Mouse (Mus musculus): ENCODE data around the gene Tspan32. TPM values are rescaled to one million over a fixed set of nuclear protein-coding genes. Genes with fewer than 3 reads are reported as not detected.

The Tspan32 gene
- polyA plus RNA-seq, 1 experiment from 2014 or later = 19.5 TPM

DNA sequence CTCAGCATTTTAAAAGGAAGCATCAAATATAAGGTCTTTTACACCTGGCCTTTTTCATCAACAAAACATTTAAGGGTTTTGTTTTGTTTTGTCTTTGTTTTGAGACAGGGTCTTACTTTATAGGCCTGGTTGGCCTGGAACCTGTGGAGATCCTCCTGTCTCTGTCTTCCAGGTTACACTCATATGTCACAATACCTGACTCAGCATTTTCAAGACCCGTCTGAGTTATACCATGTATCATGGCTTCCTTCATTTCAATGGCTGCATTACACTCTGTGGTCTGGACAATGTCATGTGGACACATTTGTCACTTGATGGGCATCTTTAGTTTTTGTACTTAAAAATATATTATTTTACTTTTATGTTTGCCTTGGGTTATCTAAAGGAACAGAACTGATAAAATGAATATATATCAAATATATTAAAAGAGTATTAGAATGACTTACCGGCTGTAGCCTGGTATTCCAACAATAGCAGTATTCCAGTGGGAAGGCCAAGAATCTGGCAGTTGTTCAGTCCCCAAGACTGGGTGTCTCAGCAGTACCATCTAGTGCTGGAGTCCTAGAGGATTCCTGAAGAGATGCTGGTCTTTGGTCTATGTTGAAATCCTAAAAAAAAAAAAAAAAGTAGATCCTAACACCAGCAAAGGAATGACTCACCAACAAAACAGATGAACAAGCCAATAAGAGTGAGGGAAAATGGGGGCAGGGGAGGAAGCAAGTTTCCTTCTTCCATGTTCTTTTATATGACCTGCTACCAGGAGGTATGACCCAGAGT is 39.4 kb downstream of the Tspan32 start:
- no peak for ATAC-seq (replicated peaks; ENCODE audit: insufficient number of reproducible peaks, low FRiP score, low TSS enrichment)
- WGBS (ENCODE audit: insufficient replicate concordance) = 84% methylated on average over 2 of the region's 2 CpGs
- no peak overlapping the region for H3K4me3 ChIP-seq (ENCODE audit: low read depth, low read length)

GRCm38 (mm10) chr7:143044826-143045206 is 40.0 kb downstream of the Tspan32 start:
- H3K9me3 ChIP-seq (replicated peaks; ENCODE audit: control insufficient read depth, low read length) = 0 out of 2 replicates have a peak, but pooled peaks cover 2% of the 10 kb centered on the region
- no peaks in the 10 kb centered on the region for H3K36me3 ChIP-seq (ENCODE audit: control insufficient read depth, insufficient read depth, low read length)
- no peak overlapping the region for H3K4me2 ChIP-seq
- peaks cover 17% of the 10 kb centered on the region for H3K4me1 ChIP-seq (ENCODE audit: control insufficient read depth, insufficient read depth, low read length)
- H3K9ac ChIP-seq (ENCODE audit: low read depth, low read length) = no peak overlapping the region
- ATAC-seq (replicated peaks; ENCODE audit: insufficient number of reproducible peaks, low FRiP score, low TSS enrichment) = no peak
- H3K4me3 ChIP-seq (ENCODE audit: low read depth, low read length) = no peak overlapping the region
- no peaks in the 10 kb centered on the region for H3K27me3 ChIP-seq (ENCODE audit: control insufficient read depth, insufficient read depth, low read length)
- no peak overlapping the region for H3K27ac ChIP-seq (ENCODE audit: low read depth, low read length)

More for the DNA sequence above, 39.4 kb downstream of the Tspan32 start:
- Histone ChIP-seq H3K36me3 (ENCODE audit: control insufficient read depth, insufficient read depth, low read length) (no peaks in the 10 kb centered on the region), H3K9me3 (replicated peaks; ENCODE audit: control insufficient read depth, low read length) (0 out of 2 replicates have a peak, but pooled peaks cover 2% of the 10 kb centered on the region), H3K27me3 (ENCODE audit: control insufficient read depth, insufficient read depth, low read length) (no peaks in the 10 kb centered on the region), H3K9ac (ENCODE audit: low read depth, low read length) (no peak overlapping the region), H3K27ac (ENCODE audit: low read depth, low read length) (no peak overlapping the region), H3K4me2 (no peak overlapping the region), H3K4me1 (ENCODE audit: control insufficient read depth, insufficient read depth, low read length) (peaks cover 15% of the 10 kb centered on the region)

GRCm38 (mm10) chr7:143046358-143046757 is 41.5 kb downstream of the Tspan32 start:
- H3K27ac ChIP-seq (ENCODE audit: low read depth, low read length) = no peak overlapping the region
- H3K9ac ChIP-seq (ENCODE audit: low read depth, low read length) = no peak overlapping the region
- ATAC-seq (replicated peaks; ENCODE audit: insufficient number of reproducible peaks, low FRiP score, low TSS enrichment) = no peak
- no peak overlapping the region for H3K4me2 ChIP-seq
- H3K9me3 ChIP-seq (replicated peaks; ENCODE audit: control insufficient read depth, low read length) = 0 out of 2 replicates have a peak, but pooled peaks cover 2% of the 10 kb centered on the region
- 61% methylated on average over 7 of the region's 7 CpGs for WGBS (ENCODE audit: insufficient replicate concordance)
- no peaks in the 10 kb centered on the region for H3K27me3 ChIP-seq (ENCODE audit: control insufficient read depth, insufficient read depth, low read length)
- no peak overlapping the region for H3K4me3 ChIP-seq (ENCODE audit: low read depth, low read length)
- peaks cover 19% of the 10 kb centered on the region for H3K4me1 ChIP-seq (ENCODE audit: control insufficient read depth, insufficient read depth, low read length)
- H3K36me3 ChIP-seq (ENCODE audit: control insufficient read depth, insufficient read depth, low read length) = no peaks in the 10 kb centered on the region

GRCm38 (mm10) chr7:143049331-143049730 is 44.5 kb downstream of the Tspan32 start:
- 0 out of 2 replicates have a peak, but pooled peaks cover 2% of the 10 kb centered on the region for H3K9me3 ChIP-seq (replicated peaks; ENCODE audit: control insufficient read depth, low read length)
- peaks cover 17% of the 10 kb centered on the region for H3K4me1 ChIP-seq (ENCODE audit: control insufficient read depth, insufficient read depth, low read length)
- no peak for ATAC-seq (replicated peaks; ENCODE audit: insufficient number of reproducible peaks, low FRiP score, low TSS enrichment)
- 0 out of 2 replicates have a peak overlapping the region, but pooled peaks have one; percentile 22 for H3K27ac ChIP-seq (ENCODE audit: low read depth, low read length)
- H3K36me3 ChIP-seq (ENCODE audit: control insufficient read depth, insufficient read depth, low read length) = no peaks in the 10 kb centered on the region
- H3K4me3 ChIP-seq (ENCODE audit: low read depth, low read length) = no peak overlapping the region
- no peaks in the 10 kb centered on the region for H3K27me3 ChIP-seq (ENCODE audit: control insufficient read depth, insufficient read depth, low read length)
- no peak overlapping the region for H3K9ac ChIP-seq (ENCODE audit: low read depth, low read length)
- 75% methylated on average over 3 of the region's 3 CpGs for WGBS (ENCODE audit: insufficient replicate concordance)
- no peak overlapping the region for H3K4me2 ChIP-seq

GRCm38 (mm10) chr7:143049841-143050816 is 45.3 kb downstream of the Tspan32 start:
- 88% methylated on average over 3 of the region's 3 CpGs for WGBS (ENCODE audit: insufficient replicate concordance)
- H3K27ac ChIP-seq (ENCODE audit: low read depth, low read length) = 0 out of 2 replicates have a peak overlapping the region, but pooled peaks have one; percentile 22

GRCm38 (mm10) chr7:143051316-143051715 is 46.5 kb downstream of the Tspan32 start:
- H3K9me3 ChIP-seq (replicated peaks; ENCODE audit: control insufficient read depth, low read length) = no peaks in the 10 kb centered on the region
- H3K9ac ChIP-seq (ENCODE audit: low read depth, low read length) = no peak overlapping the region
- H3K27ac ChIP-seq (ENCODE audit: low read depth, low read length) = no peak overlapping the region
- H3K4me3 ChIP-seq (ENCODE audit: low read depth, low read length) = no peak overlapping the region
- 0 out of 2 replicates have a peak, but pooled peaks cover 2% of the 10 kb centered on the region for H3K36me3 ChIP-seq (ENCODE audit: control insufficient read depth, insufficient read depth, low read length)
- H3K27me3 ChIP-seq (ENCODE audit: control insufficient read depth, insufficient read depth, low read length) = no peaks in the 10 kb centered on the region
- ATAC-seq (replicated peaks; ENCODE audit: insufficient number of reproducible peaks, low FRiP score, low TSS enrichment) = no peak
- 61% methylated on average over 2 of the region's 2 CpGs for WGBS (ENCODE audit: insufficient replicate concordance)
- H3K4me2 ChIP-seq = no peak overlapping the region
- H3K4me1 ChIP-seq (ENCODE audit: control insufficient read depth, insufficient read depth, low read length) = peaks cover 36% of the 10 kb centered on the region

More at GRCm38 (mm10) chr7:143049841-143050816, 45.3 kb downstream of the Tspan32 start:
- Histone ChIP-seq H3K9ac (ENCODE audit: low read depth, low read length) (no peak overlapping the region), H3K9me3 (replicated peaks; ENCODE audit: control insufficient read depth, low read length) (no peaks in the 10 kb centered on the region), H3K4me1 (ENCODE audit: control insufficient read depth, insufficient read depth, low read length) (peaks cover 25% of the 10 kb centered on the region), H3K27me3 (ENCODE audit: control insufficient read depth, insufficient read depth, low read length) (no peaks in the 10 kb centered on the region), H3K36me3 (ENCODE audit: control insufficient read depth, insufficient read depth, low read length) (no peaks in the 10 kb centered on the region), H3K4me3 (ENCODE audit: low read depth, low read length) (no peak overlapping the region), H3K4me2 (no peak overlapping the region)
- ATAC-seq (replicated peaks; ENCODE audit: insufficient number of reproducible peaks, low FRiP score, low TSS enrichment) = no peak

DNA sequence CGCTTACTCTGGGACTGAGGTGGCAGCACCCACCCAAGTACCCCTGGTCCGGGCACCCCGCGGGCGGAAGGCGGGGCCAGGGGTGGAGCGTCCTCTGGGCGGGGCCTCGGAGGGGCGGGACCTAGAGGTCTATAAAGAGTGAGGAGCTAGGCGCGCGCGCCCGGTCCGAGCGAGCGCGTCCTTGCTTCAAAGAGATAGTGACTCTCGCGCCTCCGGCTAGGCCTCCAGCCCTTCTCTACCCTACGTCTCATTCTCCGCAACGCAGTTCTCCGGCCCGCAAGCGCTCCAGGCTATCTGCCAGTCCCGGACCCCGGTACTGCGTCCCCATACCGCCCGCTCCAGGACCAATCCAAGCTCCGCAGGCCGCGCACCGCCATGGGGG is 47.8 kb downstream of the Tspan32 start, which contains the start of gene Cd81:
Gene Cd81 (plus strand): TSS at position 114 of the 382 bp plus-strand sequence.
- ATAC-seq (replicated peaks; ENCODE audit: insufficient number of reproducible peaks, low FRiP score, low TSS enrichment) = peak; percentile 77

More for the DNA sequence above, 47.8 kb downstream of the Tspan32 start, which contains the start of gene Cd81:
- H3K27me3 ChIP-seq (ENCODE audit: control insufficient read depth, insufficient read depth, low read length) = no peaks in the 10 kb centered on the region
- WGBS (ENCODE audit: insufficient replicate concordance) = 1% methylated on average over 30 of the region's 37 CpGs
- H3K4me3 ChIP-seq (ENCODE audit: low read depth, low read length) = peak within 1 kb of the TSS; percentile 95
- H3K9ac ChIP-seq (ENCODE audit: low read depth, low read length) = peak within 1 kb of the TSS; percentile 97
- peaks cover 49% of the 10 kb centered on the region for H3K4me1 ChIP-seq (ENCODE audit: control insufficient read depth, insufficient read depth, low read length)
- H3K27ac ChIP-seq (ENCODE audit: low read depth, low read length) = peak within 1 kb of the TSS; percentile 95
- peak within 1 kb of the TSS; percentile 96 for H3K4me2 ChIP-seq
- H3K9me3 ChIP-seq (replicated peaks; ENCODE audit: control insufficient read depth, low read length) = no peaks in the 10 kb centered on the region
- H3K36me3 ChIP-seq (ENCODE audit: control insufficient read depth, insufficient read depth, low read length) = 0 out of 2 replicates have a peak, but pooled peaks cover 2% of the 10 kb centered on the region

All from heart, embryonic 11.5 days (tissue).